Mouse (Mus musculus) liver, postnatal 0 days (tissue): ENCODE results near the gene Cmya5.

Experiments used
- CTCF ChIP-seq: sonication (generic); IDR thresholded peaks from 2 replicates; pipeline ENCODE4 v1.5.1; 2016; ENCODE audit warnings: antibody characterized with exemption, low read depth
- EP300 ChIP-seq: IDR thresholded peaks from 2 replicates; pipeline ENCODE4 v1.6.1; 2016; ENCODE audit warnings: antibody characterized with exemption, low read depth, mild to moderate bottlenecking

GRCm38 (mm10) chr13:93022158-93022557, 122.4 kb downstream of the Cmya5 start:
- TF ChIP-seq EP300 (no peak), CTCF (no peak)
